Mouse (Mus musculus) cortical plate, adult 2 months (tissue): ENCODE results near the gene Gal.

Source experiments
- CTCF ChIP-seq: fragments of 200-500 bp; IDR thresholded peaks from 2 replicates; pipeline ENCODE4 v1.5.1; 2011; ENCODE audit warnings: mild to moderate bottlenecking, control low read depth, low read length; ENCODE audit not compliant: insufficient read depth; ENCODE audit errors: extremely low read depth
- POLR2A ChIP-seq: fragments of 200-500 bp; IDR thresholded peaks from 2 replicates; pipeline ENCODE4 v1.6.1; 2011; ENCODE audit warnings: mild to moderate bottlenecking, low read length, control low read depth; ENCODE audit not compliant: insufficient read depth; ENCODE audit errors: extremely low read depth

GRCm38 (mm10) chr19:3424214-3424613, 9.9 kb upstream of the Gal start:
- TF ChIP-seq CTCF (no peak), POLR2A (no peak)
